Mouse (Mus musculus): ENCODE results near the gene Nek6. TPM values are rescaled to one million over a fixed set of nuclear protein-coding genes. Genes with fewer than 3 reads are reported as not detected.

Gene Nek6
- polyA plus RNA-seq, 1 experiment: 30.0 TPM

- TF ChIP-seq CTCF (IDR thresholded peaks at IDR 0.05; ENCODE audit: extremely low read depth, insufficient read depth, low read length): no peak
- no peak for TF ChIP-seq POLR2A (IDR thresholded peaks at IDR 0.05; ENCODE audit: extremely low read depth, insufficient read depth, low read length)
- Histone ChIP-seq H3K4me1 (ENCODE audit: control insufficient read depth, insufficient read depth, low read length) (no peaks in the 10 kb centered on the region), H3K27ac (ENCODE audit: insufficient read depth, low read length) (no peak overlapping the region), H3K4me3 (ENCODE audit: insufficient read depth, low read length) (no peak overlapping the region)
Measured at GRCm38 (mm10) chr2:38542366-38542765, 30.9 kb downstream of the Nek6 start.

DNA sequence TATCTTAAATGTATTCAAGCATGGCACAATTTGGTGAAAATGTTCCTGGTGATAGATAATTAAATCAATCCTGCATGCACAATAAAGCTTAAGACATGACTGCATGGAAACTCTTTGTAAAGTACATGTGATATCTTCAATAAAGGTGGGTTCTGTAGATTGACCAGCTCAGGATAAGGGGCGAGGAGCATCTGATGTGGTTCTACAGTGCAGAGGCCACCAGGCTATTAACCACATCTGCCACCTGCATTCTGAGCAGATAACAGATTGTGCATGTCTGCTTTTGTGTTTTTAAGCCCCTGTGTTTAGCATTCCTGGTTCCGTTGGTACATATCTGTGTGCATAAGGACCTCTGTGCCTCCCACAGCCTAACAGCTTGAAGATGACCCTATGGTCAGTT, 31.7 kb downstream of the Nek6 start:
- no peak overlapping the region for H3K4me3 ChIP-seq (ENCODE audit: insufficient read depth, low read length)
- H3K27ac ChIP-seq (ENCODE audit: insufficient read depth, low read length): no peak overlapping the region
- TF ChIP-seq CTCF (IDR thresholded peaks at IDR 0.05; ENCODE audit: extremely low read depth, insufficient read depth, low read length) (no peak), POLR2A (IDR thresholded peaks at IDR 0.05; ENCODE audit: extremely low read depth, insufficient read depth, low read length) (no peak)
- H3K4me1 ChIP-seq (ENCODE audit: control insufficient read depth, insufficient read depth, low read length): no peaks in the 10 kb centered on the region

DNA sequence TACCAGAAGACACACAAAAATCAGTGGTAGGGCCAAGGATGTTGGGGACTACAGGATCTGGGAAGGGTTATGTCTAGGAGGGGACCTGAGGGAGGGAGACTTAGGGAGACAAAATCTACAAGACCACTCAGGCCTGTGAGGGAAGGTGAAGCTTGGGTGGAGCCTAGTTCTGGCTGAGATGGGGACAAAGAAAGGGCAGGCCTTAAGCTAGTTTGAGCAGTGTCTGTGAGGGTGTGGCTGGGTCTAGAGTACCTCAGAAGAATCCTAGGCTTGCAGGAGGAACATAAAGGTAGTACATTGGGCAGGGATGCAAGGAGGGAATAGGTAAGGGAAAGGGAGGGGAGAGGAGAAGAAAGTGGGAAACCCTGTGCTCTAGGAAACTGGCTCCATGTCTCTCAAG, 32.9 kb downstream of the Nek6 start:
- Histone ChIP-seq H3K4me1 (ENCODE audit: control insufficient read depth, insufficient read depth, low read length) (no peaks in the 10 kb centered on the region), H3K4me3 (ENCODE audit: insufficient read depth, low read length) (no peak overlapping the region), H3K27ac (ENCODE audit: insufficient read depth, low read length) (no peak overlapping the region)
- TF ChIP-seq POLR2A (IDR thresholded peaks at IDR 0.05; ENCODE audit: extremely low read depth, insufficient read depth, low read length) (no peak), CTCF (IDR thresholded peaks at IDR 0.05; ENCODE audit: extremely low read depth, insufficient read depth, low read length) (no peak)

- TF ChIP-seq POLR2A (IDR thresholded peaks at IDR 0.05; ENCODE audit: extremely low read depth, insufficient read depth, low read length) (no peak), CTCF (IDR thresholded peaks at IDR 0.05; ENCODE audit: extremely low read depth, insufficient read depth, low read length) (no peak)
- no peaks in the 10 kb centered on the region for H3K4me1 ChIP-seq (ENCODE audit: control insufficient read depth, insufficient read depth, low read length)
- H3K4me3 ChIP-seq (ENCODE audit: insufficient read depth, low read length): no peak overlapping the region
- H3K27ac ChIP-seq (ENCODE audit: insufficient read depth, low read length): no peak overlapping the region
Measured at GRCm38 (mm10) chr2:38544982-38545381, 33.5 kb downstream of the Nek6 start.

DNA sequence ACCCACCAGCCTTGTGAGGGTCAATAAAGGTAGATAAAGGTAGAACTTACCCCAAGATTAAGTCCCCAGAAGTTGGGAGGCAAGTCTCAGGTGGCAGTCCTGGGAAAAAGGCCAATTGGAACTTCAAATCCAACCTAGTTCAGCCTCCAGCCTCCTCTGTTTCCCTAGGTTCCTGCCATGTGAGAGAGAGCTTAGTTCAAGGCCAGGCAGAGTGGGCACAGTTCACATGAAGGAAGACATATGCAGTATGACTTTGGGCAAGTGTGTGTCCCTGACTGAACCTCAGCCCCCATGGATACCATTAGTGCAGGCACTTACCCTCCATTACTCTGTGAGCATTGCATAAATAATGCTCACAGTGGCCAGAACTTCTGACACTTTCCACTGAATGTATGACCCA, 34.3 kb downstream of the Nek6 start:
- TF ChIP-seq POLR2A (IDR thresholded peaks at IDR 0.05; ENCODE audit: extremely low read depth, insufficient read depth, low read length): no peak
- no peak for TF ChIP-seq CTCF (IDR thresholded peaks at IDR 0.05; ENCODE audit: extremely low read depth, insufficient read depth, low read length)
- Histone ChIP-seq H3K4me1 (ENCODE audit: control insufficient read depth, insufficient read depth, low read length) (no peaks in the 10 kb centered on the region), H3K27ac (ENCODE audit: insufficient read depth, low read length) (no peak overlapping the region), H3K4me3 (ENCODE audit: insufficient read depth, low read length) (no peak overlapping the region)

DNA sequence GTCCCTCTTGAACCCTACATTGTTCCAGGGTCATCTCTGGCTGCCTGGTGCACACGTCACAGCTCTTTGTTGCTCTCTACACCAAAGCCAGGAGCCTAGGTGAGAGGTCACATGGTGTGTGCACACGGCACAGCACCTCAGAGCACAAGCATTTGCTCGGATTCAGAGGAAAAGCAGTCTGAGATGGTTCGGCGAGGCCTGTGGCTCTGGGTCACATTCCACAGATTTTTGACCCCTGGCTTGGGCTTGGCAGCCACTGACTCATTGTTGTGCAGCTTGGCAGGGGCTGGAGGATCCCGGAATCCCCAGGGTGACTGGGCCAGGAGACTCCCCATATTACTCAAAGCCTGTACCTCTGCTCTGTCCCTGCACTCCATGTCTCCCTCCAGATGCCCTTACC, 34.8 kb downstream of the Nek6 start:
- no peak overlapping the region for H3K27ac ChIP-seq (ENCODE audit: insufficient read depth, low read length)
- H3K4me1 ChIP-seq (ENCODE audit: control insufficient read depth, insufficient read depth, low read length): no peaks in the 10 kb centered on the region
- no peak overlapping the region for H3K4me3 ChIP-seq (ENCODE audit: insufficient read depth, low read length)
- no peak for TF ChIP-seq POLR2A (IDR thresholded peaks at IDR 0.05; ENCODE audit: extremely low read depth, insufficient read depth, low read length)

GRCm38 (mm10) chr2:38546748-38547147, 35.3 kb downstream of the Nek6 start:
- no peak for TF ChIP-seq CTCF (IDR thresholded peaks at IDR 0.05; ENCODE audit: extremely low read depth, insufficient read depth, low read length)
- no peak for TF ChIP-seq POLR2A (IDR thresholded peaks at IDR 0.05; ENCODE audit: extremely low read depth, insufficient read depth, low read length)
- no peak overlapping the region for H3K4me3 ChIP-seq (ENCODE audit: insufficient read depth, low read length)
- no peak overlapping the region for H3K27ac ChIP-seq (ENCODE audit: insufficient read depth, low read length)

DNA sequence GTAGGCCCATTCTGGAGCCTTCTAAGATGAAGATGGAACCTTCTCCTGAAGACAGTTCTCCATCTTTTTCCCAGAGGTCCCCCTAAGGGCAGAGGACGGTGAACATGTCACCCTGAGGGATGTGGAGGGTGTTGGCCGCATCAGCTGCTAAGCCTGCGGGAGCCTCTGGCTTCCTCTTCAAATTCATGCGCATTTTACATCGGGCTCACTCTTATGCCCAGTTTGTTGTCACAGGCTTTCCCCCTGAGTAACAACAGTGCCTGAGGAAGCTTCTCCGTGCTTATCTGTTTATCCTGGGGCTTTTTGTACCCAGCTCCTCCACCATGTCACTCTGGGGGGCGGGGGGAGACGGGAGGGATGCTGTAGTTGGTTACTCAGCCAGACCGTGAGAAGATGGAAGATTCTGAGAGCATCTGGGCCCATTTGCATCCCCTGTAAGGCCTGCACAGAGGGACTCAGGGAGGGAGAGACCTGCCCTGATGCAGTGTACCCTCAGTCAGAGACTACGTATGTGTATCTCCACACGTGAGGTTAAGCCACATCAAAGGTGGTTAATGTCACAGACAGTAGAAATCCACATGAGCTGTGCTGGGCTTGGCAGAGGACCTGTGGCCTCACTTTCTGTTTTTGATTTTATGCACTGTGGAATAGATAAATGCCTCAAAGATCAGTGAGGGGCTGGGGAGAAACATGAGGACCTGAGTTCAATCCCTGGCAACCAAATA, 36.5 kb downstream of the Nek6 start:
- no peak for TF ChIP-seq CTCF (IDR thresholded peaks at IDR 0.05; ENCODE audit: extremely low read depth, insufficient read depth, low read length)
- no peak for TF ChIP-seq POLR2A (IDR thresholded peaks at IDR 0.05; ENCODE audit: extremely low read depth, insufficient read depth, low read length)
- Histone ChIP-seq H3K27ac (ENCODE audit: insufficient read depth, low read length) (no peak overlapping the region), H3K4me1 (ENCODE audit: control insufficient read depth, insufficient read depth, low read length) (no peaks in the 10 kb centered on the region), H3K4me3 (ENCODE audit: insufficient read depth, low read length) (no peak overlapping the region)

More at GRCm38 (mm10) chr2:38546748-38547147, 35.3 kb downstream of the Nek6 start:
- no peaks in the 10 kb centered on the region for H3K4me1 ChIP-seq (ENCODE audit: control insufficient read depth, insufficient read depth, low read length)

- H3K4me3 ChIP-seq (ENCODE audit: insufficient read depth, low read length): no peak overlapping the region
- H3K4me1 ChIP-seq (ENCODE audit: control insufficient read depth, insufficient read depth, low read length): no peaks in the 10 kb centered on the region
- H3K27ac ChIP-seq (ENCODE audit: insufficient read depth, low read length): no peak overlapping the region
- TF ChIP-seq POLR2A (IDR thresholded peaks at IDR 0.05; ENCODE audit: extremely low read depth, insufficient read depth, low read length): no peak
- no peak for TF ChIP-seq CTCF (IDR thresholded peaks at IDR 0.05; ENCODE audit: extremely low read depth, insufficient read depth, low read length)
Measured at GRCm38 (mm10) chr2:38552004-38552443, 40.6 kb downstream of the Nek6 start.

- TF ChIP-seq POLR2A (IDR thresholded peaks at IDR 0.05; ENCODE audit: extremely low read depth, insufficient read depth, low read length) (no peak), CTCF (IDR thresholded peaks at IDR 0.05; ENCODE audit: extremely low read depth, insufficient read depth, low read length) (no peak)
- no peaks in the 10 kb centered on the region for H3K4me1 ChIP-seq (ENCODE audit: control insufficient read depth, insufficient read depth, low read length)
- no peak overlapping the region for H3K4me3 ChIP-seq (ENCODE audit: insufficient read depth, low read length)
- no peak overlapping the region for H3K27ac ChIP-seq (ENCODE audit: insufficient read depth, low read length)
Measured at GRCm38 (mm10) chr2:38554226-38554995, 43.0 kb downstream of the Nek6 start.

Data from cortical plate, adult 2 months (tissue).